Mouse (Mus musculus) CH12.LX (cell line): ENCODE results near the gene Baz2b.
A peak's percentile ranks its signal among the peaks of the same experiment; 100 is the strongest.

Source experiments
- CHD1 ChIP-seq: IDR thresholded peaks from 2 replicates; pipeline ENCODE4 v1.6.1; 2012; ENCODE audit warnings: low read depth, low read length, improper control_type of control experiment, inconsistent platforms
- CTCF ChIP-seq, 2 experiments: IDR thresholded peaks in 1 of 2; conservative IDR thresholded peaks in 1 of 2; 2 replicates each; pipeline ENCODE4 v1.5.1; 2011 to 2012; ENCODE audit warnings: low read depth in 2 of 2, low read length in 2 of 2, improper control_type of control experiment in 1 of 2, inconsistent platforms in 1 of 2, mild to moderate bottlenecking in 1 of 2, moderate library complexity in 1 of 2
- EP300 ChIP-seq: IDR thresholded peaks from 2 replicates; pipeline ENCODE4 v1.6.1; 2011; ENCODE audit warnings: low read length, improper control_type of control experiment

GRCm38 (mm10) chr2:59955916-59956315, 253.7 kb downstream of the Baz2b start:
- TF ChIP-seq EP300 (peak; percentile 39), CTCF (conservative IDR thresholded peaks at IDR 0.05 in 1 of 2, IDR thresholded peaks at IDR 0.05 in 1 of 2; ENCODE audit: low read depth in 2 of 2, low read length in 2 of 2) (no peak), CHD1 (no peak)
